Mouse (Mus musculus) urinary bladder, postnatal 25 days (tissue): ENCODE measurements around the gene Anks1b.

Experiments
- DNase-seq: peaks from one replicate; pipeline ENCODE4 v3.0.0; 2022; ENCODE audit warnings: low spot score

The Anks1b gene

DNA sequence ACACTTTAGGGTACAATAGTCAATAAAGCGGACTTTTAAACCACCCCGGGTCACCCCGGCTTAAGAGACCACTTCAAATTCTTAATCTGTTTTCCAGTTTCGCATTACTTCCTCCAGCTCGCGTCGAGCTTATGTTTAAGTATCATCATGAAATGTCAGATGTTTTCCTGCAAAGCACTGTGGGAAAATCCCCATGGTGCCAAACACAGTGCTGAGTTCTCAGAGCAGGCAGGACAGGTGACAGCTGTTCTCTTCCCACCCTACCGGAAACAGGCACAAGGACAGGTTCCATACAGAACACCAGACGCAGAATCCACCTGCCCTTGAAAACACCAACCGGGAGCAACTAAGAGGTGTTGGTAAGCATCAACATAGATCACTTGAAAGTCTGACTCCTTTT, 856.2 kb downstream of the Anks1b start:
- DNase-seq = no peak

- no peak for DNase-seq
These were observed 859.5 kb downstream of the Anks1b start for GRCm38 (mm10) chr10:90732823-90733222.

DNA sequence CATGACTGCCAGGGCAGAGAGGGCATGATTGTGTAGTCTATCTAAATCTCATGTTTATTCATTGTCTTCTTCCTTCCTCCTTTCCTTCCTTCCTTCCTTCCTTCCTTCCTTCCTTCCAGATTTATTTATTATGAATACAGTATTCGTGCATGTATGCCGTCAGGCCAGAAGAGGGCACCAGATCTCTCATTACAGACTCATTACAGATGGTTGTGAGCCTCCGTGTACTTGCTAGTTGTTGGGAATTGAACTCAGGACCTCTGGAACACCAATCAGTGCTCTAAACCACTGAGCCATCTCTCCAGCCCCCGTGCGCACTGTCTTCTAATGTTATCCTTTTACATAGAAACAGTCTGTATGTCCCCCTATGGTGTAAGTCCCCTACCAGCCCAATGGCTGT, 860.3 kb downstream of the Anks1b start:
- DNase-seq = peak; percentile 20

DNA sequence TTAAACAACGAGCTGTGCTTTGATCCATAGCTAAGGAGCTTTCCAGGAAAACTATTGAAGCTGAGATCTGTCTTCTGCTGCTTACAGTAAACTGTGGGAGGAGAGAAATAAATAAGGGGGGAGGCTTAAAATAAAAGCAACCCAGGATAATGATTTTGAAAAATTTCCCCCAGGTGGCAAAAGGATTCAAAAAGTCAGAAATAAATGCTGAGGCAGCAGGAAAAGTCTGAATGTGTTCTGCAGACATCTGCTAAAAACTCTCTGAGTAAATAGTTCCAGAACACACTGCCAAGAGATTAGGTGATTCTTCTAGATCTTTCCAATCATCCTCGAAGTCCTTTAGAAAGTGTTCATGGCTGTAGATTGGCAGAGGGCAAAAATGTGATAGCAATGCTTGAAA, 865.2 kb downstream of the Anks1b start:
- DNase-seq = no peak

DNA sequence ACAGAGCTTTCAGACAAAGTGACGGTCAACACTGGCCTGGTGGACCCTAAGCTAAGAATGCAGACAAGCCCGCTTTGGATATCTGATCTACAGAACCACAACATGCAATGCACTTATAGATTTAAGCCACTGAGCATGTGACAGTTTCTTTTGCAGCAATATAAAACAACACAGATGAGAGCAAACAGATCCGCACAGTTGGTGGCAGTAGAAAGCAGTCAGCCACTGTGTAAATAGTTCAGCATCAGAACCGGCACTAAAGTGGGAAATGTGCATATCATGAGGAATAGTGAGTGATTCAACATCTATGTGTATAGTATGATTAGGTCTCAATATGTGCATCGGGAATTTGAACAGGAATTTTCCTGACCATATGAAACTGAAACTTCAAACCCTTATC, 867.6 kb downstream of the Anks1b start:
- no peak for DNase-seq

DNA sequence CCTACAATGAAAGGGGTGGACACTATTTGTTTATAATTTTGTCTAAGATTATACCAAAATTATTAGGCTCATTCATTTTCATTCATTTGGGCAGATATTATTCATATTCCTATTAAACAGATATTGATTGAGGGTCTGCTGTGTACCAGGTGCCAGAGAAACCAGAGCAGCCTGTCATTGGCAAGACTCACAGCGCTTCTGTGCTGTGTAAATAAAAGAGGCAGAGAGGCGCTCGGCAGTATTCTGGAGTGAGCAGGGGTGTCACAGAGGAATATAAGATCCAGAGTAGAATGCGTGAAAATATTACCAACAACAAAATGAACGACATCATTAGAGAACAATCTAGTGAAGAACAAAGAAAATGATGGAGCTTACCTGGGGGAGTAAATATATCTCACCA, 878.6 kb downstream of the Anks1b start:
- DNase-seq = no peak

DNA sequence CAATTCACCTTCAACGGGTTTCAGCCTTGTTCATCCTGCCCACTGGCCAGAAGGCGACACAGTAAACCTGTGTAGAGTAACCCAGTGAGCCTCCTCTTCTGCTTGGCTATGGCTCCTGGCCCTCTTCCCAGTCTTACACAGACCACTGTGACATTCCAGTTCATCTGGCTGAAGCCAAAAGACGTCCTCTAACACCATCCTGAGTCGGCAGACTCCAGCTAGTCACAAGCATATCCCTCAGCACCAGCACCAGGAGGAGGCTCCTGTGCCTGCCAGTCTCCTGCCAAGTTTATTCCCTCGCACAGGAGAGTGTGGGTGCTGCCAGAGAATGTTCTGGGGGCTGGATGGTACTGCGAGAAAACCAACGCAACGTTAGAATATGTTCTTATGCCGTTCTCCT, 879.8 kb downstream of the Anks1b start:
- no peak for DNase-seq

DNA sequence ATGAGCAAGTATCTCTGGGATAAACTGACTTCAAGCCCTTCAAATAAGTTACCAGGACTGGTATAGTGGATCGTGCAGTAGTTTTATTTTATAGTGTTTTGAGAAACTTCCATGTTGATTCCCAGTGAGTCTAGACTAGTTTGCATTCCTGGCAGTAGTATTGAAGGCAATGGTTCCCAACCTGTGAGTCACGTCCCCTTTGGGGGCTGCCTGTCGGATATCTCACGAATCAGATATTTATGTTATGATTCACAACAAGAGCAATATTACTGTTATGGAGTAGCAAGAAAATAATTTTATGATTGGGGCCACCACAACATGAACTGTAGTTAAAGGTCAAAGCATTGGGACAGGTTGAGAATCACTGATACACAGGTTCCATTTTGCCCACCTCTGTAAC, 884.5 kb downstream of the Anks1b start:
- no peak for DNase-seq

DNA sequence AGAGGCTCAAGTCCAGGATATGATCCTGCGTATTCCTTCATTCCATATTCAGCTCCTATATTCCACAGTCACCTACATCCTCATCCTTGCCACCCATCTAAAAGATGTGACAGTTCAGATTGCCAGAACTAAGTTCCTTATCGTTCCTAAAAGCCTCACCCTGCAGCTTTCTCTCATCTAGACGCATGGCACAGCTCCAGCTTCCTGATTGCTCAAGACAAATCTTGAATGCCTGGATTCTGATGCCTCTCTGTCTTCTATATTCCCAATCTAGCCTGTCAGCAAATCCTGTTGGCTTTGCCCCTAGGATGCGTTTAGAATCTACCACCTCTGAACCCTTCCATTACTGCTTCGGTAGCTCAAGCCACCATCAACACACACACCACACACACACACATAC, 886.6 kb downstream of the Anks1b start:
- DNase-seq = no peak

DNA sequence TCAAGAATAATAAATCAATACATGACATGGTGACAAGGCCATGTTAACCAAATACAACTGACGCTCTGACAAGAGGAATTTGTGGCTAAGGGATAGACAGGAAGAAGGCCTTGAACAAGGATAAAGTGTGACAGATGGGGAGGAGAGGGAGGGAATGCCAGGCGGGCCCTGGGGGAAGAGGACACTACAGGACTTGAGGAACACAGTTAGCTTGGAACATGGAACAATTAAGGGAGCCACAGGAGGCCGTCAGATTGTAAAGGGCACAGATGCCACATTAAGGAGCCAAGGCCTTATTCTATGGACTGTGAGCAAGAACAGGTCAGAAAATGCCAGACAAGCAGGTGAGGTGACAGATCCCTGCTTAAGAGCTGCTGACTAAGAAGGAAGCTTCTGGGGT, 893.0 kb downstream of the Anks1b start:
- no peak for DNase-seq

DNA sequence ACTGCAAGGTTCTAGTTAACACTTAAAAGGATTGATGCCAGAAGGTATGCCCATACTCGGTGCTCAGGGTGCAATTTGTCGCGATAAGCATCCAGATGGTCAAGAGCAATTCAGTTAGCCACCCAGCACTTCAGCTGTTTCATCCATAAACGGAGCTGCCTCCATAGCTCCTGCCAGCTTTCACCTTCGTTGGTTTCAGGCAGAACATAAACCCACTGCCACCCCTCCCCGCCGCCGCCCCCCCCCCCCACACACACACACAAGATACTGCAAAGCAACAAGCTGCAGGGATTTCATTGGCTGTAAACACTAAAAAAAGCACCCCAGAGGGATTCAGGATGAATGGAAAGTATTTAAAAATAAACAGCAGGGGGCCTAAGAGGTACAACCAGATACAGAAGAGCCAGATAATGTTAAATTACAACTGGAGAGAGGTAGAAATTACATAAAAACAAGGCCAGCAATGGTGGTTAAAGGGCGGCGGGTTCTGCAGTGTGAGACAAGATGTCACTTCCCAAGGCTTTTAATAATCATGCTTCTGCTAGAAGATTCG, 897.2 kb downstream of the Anks1b start:
- DNase-seq = no peak

DNA sequence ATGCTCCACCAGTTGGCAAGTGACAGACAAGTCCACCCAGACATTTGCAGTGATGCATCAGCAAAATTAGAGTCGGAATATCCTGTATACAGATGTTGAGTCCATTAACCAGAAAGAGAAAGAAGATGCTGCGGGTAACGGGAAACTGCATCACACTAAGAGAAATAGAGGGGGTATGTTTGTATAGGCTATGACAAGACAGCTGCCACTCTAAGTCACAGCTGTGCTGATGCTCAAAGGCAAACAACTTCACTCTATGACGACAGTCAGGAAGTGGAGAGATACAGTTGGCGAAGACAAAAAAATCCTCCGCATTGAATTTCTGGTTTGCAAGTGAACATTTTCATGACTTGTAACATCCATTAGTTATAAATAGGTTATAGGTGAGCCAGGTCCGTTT, 897.7 kb downstream of the Anks1b start:
- DNase-seq = no peak

DNA sequence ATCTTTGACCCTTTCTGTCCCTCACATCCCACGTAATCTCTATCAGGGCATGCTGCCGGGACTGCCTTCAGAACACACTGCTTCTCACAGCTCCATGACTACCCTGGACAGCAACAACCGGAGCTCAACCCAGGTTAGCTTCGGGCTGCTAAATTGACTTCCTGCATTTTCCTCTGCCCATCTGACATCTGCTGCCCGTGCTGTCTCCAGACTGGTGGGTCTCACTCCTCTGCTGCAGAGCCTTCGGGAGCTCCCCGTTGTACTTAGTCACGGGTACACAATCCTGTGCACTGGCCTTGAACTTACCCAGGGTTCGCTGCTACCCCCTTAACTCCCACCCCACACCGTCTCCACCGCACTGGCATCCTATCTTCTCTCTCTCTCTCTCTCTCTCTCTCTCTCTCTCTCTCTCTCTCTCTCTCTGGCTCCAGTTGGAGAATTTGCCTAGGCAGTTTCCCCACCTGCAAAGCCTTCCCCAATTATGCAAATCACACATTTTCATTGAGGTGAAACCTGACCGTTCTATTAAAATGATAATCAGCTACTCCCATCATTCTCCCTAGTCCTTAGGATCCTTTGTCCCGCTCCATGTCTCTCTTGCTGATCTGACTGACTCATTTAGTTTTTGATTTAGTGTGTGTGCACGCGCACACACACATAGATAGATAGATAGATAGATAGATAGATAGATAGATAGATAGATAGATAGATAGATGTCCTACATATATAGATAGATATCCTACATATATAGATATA, 898.3 kb downstream of the Anks1b start:
- no peak for DNase-seq

GRCm38 (mm10) chr10:90779561-90780400, 906.5 kb downstream of the Anks1b start:
- no peak for DNase-seq

DNA sequence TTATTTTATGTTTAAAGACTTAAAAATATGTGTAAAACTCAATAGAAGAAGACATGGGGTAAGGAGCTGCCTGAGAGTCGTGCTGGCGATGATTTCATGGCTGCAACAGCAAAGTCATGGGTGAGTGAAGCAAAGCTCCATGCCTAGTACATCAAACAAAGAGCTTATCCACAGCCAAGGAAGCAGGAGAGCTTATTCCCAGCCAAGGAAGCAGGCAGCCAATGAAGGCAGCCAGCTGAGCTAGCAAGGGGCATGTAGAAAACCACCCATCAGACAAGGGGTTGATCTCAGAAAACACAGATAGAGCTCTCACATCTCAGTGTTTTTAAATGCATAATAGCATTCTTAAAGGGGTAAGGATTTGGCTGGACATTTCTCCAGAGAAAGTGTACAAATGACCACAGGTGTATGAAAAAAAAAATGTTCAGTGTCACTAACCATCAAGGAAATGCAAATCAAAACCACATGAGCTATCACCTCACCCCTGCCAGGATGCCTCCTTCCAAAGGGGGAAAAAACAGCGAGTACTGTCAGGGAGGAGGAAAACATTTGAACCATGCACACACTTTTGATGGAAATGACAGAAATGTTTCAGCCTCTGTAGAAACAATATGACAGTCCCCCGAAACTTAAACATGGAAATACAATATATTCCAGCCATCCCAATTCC, 911.8 kb downstream of the Anks1b start:
- DNase-seq = no peak

DNA sequence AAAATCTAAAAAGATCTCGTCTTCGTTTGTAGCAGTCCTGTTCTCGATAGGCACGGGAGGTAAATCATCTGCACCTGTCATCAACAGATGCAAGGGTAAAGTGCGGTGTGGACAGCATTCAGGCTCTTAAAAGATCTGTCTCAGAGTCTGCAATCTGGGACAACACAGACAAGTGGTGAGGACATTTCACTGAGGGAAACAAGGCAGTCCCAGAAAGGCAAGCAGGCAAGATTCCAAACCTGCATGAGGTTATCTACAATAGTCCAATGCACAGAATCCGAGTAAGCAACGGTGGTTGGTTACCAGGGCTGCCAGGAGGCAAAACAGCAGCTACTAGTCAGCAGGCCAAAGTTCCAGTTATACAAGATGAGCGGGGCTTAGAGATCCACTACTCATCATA, 912.4 kb downstream of the Anks1b start:
- DNase-seq = no peak

- DNase-seq = no peak
These were observed 929.8 kb downstream of the Anks1b start for GRCm38 (mm10) chr10:90803112-90803511.

DNA sequence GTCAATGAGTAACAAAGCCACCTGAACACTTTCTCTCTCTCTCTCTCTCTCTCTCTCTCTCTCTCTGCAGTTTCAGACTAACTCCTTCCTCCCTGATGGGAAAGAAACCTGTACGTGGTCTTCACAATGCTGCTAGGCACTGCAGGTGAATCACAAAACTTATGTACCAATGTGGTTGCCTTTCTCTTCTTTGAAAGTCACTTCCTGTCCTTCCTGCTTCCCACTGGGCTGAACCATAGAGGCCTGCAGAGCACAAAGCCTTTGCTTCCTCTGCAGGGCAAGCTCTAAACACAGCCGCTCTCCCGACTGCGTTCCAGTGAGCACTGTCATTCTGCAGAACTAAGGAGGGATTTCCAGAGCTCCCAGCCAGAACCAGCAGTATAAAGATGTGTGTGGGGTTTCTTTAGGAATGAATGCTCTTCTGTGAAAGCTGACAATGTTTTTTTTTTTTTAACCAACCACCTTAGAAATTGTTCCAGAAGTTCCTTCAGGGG, 931.3 kb downstream of the Anks1b start:
- no peak for DNase-seq

GRCm38 (mm10) chr10:90808616-90809310, 935.5 kb downstream of the Anks1b start:
- DNase-seq = no peak

GRCm38 (mm10) chr10:90809911-90810590, 936.7 kb downstream of the Anks1b start:
- DNase-seq = no peak

GRCm38 (mm10) chr10:90811446-90811845, 938.1 kb downstream of the Anks1b start:
- no peak for DNase-seq
